Mouse (Mus musculus) forebrain, postnatal 0 days (tissue): ENCODE measurements around the gene Rtl10. TPM values are rescaled to one million over a fixed set of nuclear protein-coding genes. Genes with fewer than 3 reads are reported as not detected.
A peak's percentile ranks its signal among the peaks of the same experiment; 100 is the strongest.
"Not testable (repeated sequence)": the region's sequence is repeated elsewhere in the genome, so short reads cannot be mapped to it uniquely, and the experiment has no call there.

Experiments
- ATAC-seq: fragments of 200-750 bp; cut with Nextera tagmentation; 2 replicates; pipeline ENCODE4 v1.8.0; 2017; ENCODE audit warnings: mild to moderate bottlenecking, moderate library complexity
- DNase-seq: peaks from one replicate; pipeline ENCODE4 v3.0.0-alpha.2; 2015
- H3K27ac ChIP-seq: fragments of 300-500 bp; sonication (generic); 2 replicates; pipeline ENCODE4 v1.5.1; 2014; ENCODE audit warnings: low read depth, mild to moderate bottlenecking, antibody characterized with exemption, low read length, moderate library complexity, mixed read lengths
- H3K27me3 ChIP-seq: fragments of 300-500 bp; sonication (generic); 2 replicates; pipeline ENCODE4 v1.6.1; 2014; ENCODE audit warnings: mild to moderate bottlenecking, low read length, mixed read lengths; ENCODE audit not compliant: insufficient read depth
- H3K36me3 ChIP-seq: fragments of 300-500 bp; sonication (generic); 2 replicates; pipeline ENCODE4 v1.6.1; 2014; ENCODE audit warnings: mild to moderate bottlenecking, moderate library complexity; ENCODE audit not compliant: insufficient read depth
- H3K4me1 ChIP-seq: fragments of 300-500 bp; sonication (generic); 2 replicates; pipeline ENCODE4 v1.6.1; 2014; ENCODE audit warnings: antibody characterized with exemption; ENCODE audit not compliant: insufficient read depth
- H3K4me2 ChIP-seq: fragments of 300-500 bp; sonication (generic); 2 replicates; pipeline ENCODE4 v1.6.1; 2014; ENCODE audit warnings: low read depth, mild to moderate bottlenecking, moderate library complexity
- H3K4me3 ChIP-seq: fragments of 300-500 bp; sonication (generic); 2 replicates; pipeline ENCODE4 v1.5.1; 2014; ENCODE audit warnings: low read depth, low read length, mixed read lengths
- H3K9ac ChIP-seq: fragments of 300-500 bp; sonication (generic); 2 replicates; pipeline ENCODE4 v1.6.1; 2014; ENCODE audit warnings: mild to moderate bottlenecking
- H3K9me3 ChIP-seq: fragments of 300-500 bp; sonication (generic); 2 replicates; pipeline ENCODE4 v1.6.1; 2016; ENCODE audit warnings: low read length
- CTCF ChIP-seq: sonication (generic); IDR thresholded peaks from 2 replicates; pipeline ENCODE4 v1.5.1; 2016; ENCODE audit warnings: antibody characterized with exemption, control low read depth, low read depth
- WGBS: fragments of 180-500 bp; shearing (Covaris S2); extraction: QIAGEN DNeasy Blood & Tissue Kit; methylation state at CpG from one replicate; pipeline ENCODE4 v1.1.7; 2014; 5-methylcytosine and 5-hydroxymethylcytosine counted together
- polyA plus RNA-seq: library from polyadenylated mRNA; unstranded; fragments of >200 nt; fragmentation: Nextera tagmentation; extraction: Ambion mirVana; gene quantifications from 2 replicates; pipeline ENCODE4 v1.2.1, GENCODE M21; 2015
- total RNA-seq: library from RNA; depleted of rRNA; stranded (reverse); fragments of >200 nt; gene quantifications from 2 replicates; pipeline ENCODE4 v1.2.3, GENCODE M21; 2014

Rtl10 gene
- total and polyA plus RNA-seq, 2 experiments from 2014 or later = 2.9 to 7.7 TPM

GRCm38 (mm10) chr16:18511741-18512140, 13.0 kb downstream of the Rtl10 start:
- no peak for ATAC-seq
- no peak for DNase-seq
- no peaks in the 10 kb centered on the region for H3K36me3 ChIP-seq

DNA sequence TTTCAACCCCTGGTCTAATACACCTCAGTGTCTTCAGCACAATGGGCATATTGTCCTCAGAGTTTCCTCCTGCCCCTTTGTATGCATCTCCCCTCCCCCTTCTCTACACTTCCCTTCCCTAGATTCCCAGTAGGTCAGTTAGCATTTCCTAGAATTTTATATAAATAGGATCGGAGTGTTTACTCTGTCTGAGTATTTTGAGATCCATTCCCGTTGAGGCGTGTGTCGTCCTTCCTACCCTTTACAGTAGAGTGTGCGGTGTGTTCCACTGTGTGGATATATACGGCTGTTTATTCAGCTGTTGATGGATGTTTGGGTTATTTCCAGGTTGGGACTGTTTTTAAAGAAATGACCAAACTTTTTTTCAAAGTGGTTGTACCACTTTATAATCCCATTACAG, 14.8 kb downstream of the Rtl10 start:
- DNase-seq (no peak), ATAC-seq (no peak)
- H3K9me3 ChIP-seq = no peaks in the 10 kb centered on the region
- 80% methylated on average over 6 of the region's 6 CpGs for WGBS
- no peak overlapping the region for H3K4me3 ChIP-seq
- no peak overlapping the region for H3K4me2 ChIP-seq
- no peaks in the 10 kb centered on the region for H3K4me1 ChIP-seq
- no peaks in the 10 kb centered on the region for H3K27me3 ChIP-seq
- TF ChIP-seq CTCF = no peak
- no peaks in the 10 kb centered on the region for H3K36me3 ChIP-seq
- no peak overlapping the region for H3K9ac ChIP-seq
- H3K27ac ChIP-seq = no peak overlapping the region

More at GRCm38 (mm10) chr16:18511741-18512140, 13.0 kb downstream of the Rtl10 start:
- Histone ChIP-seq H3K27ac (no peak overlapping the region), H3K4me2 (no peak overlapping the region), H3K9me3 (no peaks in the 10 kb centered on the region), H3K4me1 (no peaks in the 10 kb centered on the region), H3K9ac (no peak overlapping the region), H3K27me3 (no peaks in the 10 kb centered on the region), H3K4me3 (no peak overlapping the region)
- WGBS = 82% methylated on average over 5 of the region's 5 CpGs
- no peak for TF ChIP-seq CTCF

DNA sequence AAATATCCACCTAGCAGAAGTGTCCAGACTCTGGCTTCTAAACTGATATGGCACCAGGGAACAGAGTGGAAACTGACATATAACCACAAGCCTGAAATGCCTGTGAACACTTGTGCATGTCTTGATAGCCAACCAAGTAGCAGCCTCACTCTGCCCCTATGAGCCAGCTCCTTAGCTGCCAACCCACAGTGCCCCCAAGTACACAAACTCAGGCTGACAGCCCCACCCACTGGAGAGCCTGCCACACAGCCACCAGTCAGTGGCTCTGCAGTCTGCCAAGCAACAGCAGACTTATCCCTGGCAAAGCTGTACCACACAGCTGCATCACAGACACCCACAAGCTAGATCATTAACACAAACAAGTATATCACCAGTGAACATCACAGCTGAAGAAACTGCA, 19.4 kb downstream of the Rtl10 start:
- peak; percentile 18 for DNase-seq

DNA sequence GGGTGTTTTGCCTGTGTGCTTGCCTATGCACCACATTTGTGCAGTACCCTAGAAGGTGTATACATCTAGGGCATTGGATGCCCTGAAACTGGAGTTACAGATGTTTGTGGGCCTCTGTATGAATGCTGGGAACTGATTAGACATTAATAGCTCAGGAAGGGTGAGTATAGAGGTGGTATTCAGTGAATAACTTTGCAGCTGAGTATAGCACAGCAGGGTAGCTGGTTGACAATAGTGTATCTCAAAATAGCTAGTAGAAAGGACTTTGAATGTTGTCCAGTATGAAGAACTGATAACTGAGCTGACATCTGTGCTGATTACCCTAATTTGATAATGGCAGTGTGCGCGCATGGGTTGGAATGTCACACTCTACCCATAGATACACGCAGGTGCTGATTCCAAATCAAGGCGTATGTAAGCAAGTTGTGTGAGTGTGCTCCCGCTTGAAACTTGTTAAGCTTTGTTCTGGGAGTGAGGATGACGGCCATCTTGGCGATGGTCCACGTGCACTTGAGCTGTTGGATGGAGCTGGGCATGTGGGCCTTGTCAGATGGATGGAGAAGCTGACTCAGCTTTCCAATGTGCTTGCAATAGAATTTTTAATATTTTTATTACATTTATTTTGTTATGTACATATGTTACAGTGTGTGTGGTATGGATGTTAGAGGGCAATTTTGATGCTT, 25.0 kb downstream of the Rtl10 start:
- no peak overlapping the region for H3K4me3 ChIP-seq
- no peaks in the 10 kb centered on the region for H3K4me1 ChIP-seq
- H3K9me3 ChIP-seq = no peaks in the 10 kb centered on the region
- no peak for TF ChIP-seq CTCF
- H3K4me2 ChIP-seq = no peak overlapping the region
- no peak overlapping the region for H3K27ac ChIP-seq
- no peak overlapping the region for H3K9ac ChIP-seq
- ATAC-seq = no peak
- peak; percentile 3 for DNase-seq
- H3K27me3 ChIP-seq = no peaks in the 10 kb centered on the region
- WGBS = 74% methylated on average over 8 of the region's 8 CpGs
- no peaks in the 10 kb centered on the region for H3K36me3 ChIP-seq

More for the DNA sequence above, 19.4 kb downstream of the Rtl10 start:
- Histone ChIP-seq H3K9me3 (no peaks in the 10 kb centered on the region), H3K4me2 (no peak overlapping the region), H3K9ac (no peak overlapping the region), H3K4me3 (no peak overlapping the region), H3K27ac (no peak overlapping the region), H3K36me3 (no peaks in the 10 kb centered on the region), H3K4me1 (no peaks in the 10 kb centered on the region), H3K27me3 (no peaks in the 10 kb centered on the region)
- peak; percentile 54 for TF ChIP-seq CTCF
- ATAC-seq = peak; percentile 66

GRCm38 (mm10) chr16:18528656-18529055, 30.0 kb downstream of the Rtl10 start:
- Histone ChIP-seq H3K4me2 (no peak overlapping the region), H3K36me3 (no peaks in the 10 kb centered on the region), H3K27ac (no peak overlapping the region), H3K9me3 (no peaks in the 10 kb centered on the region), H3K27me3 (no peaks in the 10 kb centered on the region), H3K4me3 (no peak overlapping the region), H3K9ac (no peak overlapping the region), H3K4me1 (no peaks in the 10 kb centered on the region)
- ATAC-seq (no peak), DNase-seq (no peak)
- 84% methylated on average over 5 of the region's 5 CpGs for WGBS
- no peak for TF ChIP-seq CTCF

GRCm38 (mm10) chr16:18533061-18533460, 34.4 kb downstream of the Rtl10 start:
- 95% methylated on average over 7 of the region's 7 CpGs for WGBS

GRCm38 (mm10) chr16:18537407-18537990, 38.8 kb downstream of the Rtl10 start:
- H3K27me3 ChIP-seq = no peaks in the 10 kb centered on the region
- 87% methylated on average over 3 of the region's 3 CpGs for WGBS
- H3K4me2 ChIP-seq = no peak overlapping the region
- DNase-seq (no peak), ATAC-seq (no peak)
- H3K4me1 ChIP-seq = no peaks in the 10 kb centered on the region
- H3K4me3 ChIP-seq = no peak overlapping the region
- H3K9me3 ChIP-seq = no peaks in the 10 kb centered on the region
- no peak for TF ChIP-seq CTCF
- no peaks in the 10 kb centered on the region for H3K36me3 ChIP-seq
- no peak overlapping the region for H3K9ac ChIP-seq
- H3K27ac ChIP-seq = no peak overlapping the region

More at GRCm38 (mm10) chr16:18533061-18533460, 34.4 kb downstream of the Rtl10 start:
- not testable (repeated sequence) for H3K9me3 ChIP-seq, H3K4me1 ChIP-seq, H3K27me3 ChIP-seq, H3K36me3 ChIP-seq, H3K9ac ChIP-seq, H3K27ac ChIP-seq, DNase-seq, H3K4me2 ChIP-seq, H3K4me3 ChIP-seq
- ATAC-seq = peak; percentile 96
